Mouse (Mus musculus): Measurements from ENCODE around the gene Gm44503.

GRCm38 (mm10) chr9:73005106-73005505 is 46.5 kb downstream of the Gm44503 start:
- TF ChIP-seq POLR2A (IDR thresholded peaks at IDR 0.05; ENCODE audit: low read depth, low read length) (no peak), CTCF (IDR thresholded peaks at IDR 0.05; ENCODE audit: extremely low read depth, insufficient read depth, insufficient read length, insufficient replicate concordance) (no peak)

Data from spleen, adult 2 months (tissue).